ENCODE assay signal across 8 mouse cellular contexts in the genomic region with DNA sequence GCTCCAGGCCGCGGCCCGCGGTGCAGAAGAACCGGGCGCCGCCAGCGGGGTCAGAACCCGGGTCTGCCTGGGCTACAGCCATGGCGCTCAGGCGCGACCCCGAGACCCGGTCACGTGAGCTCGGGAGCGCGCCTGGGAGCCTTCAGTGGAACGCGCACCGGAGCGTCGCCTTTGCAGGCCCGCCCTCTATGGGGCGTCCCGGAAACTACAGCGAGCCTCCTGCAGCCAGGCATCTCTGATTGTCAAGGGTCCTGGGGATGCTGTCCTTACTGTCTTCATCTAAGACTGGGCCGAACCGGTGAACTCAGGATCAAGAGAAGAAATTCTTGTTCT. TPM values are rescaled to one million over a fixed set of nuclear protein-coding genes. Genes with fewer than 3 reads are reported as not detected.
A peak's percentile ranks its signal among the peaks of the same experiment; 100 is the strongest.
DNase-seq lines count a peak whose midpoint lies in the region; ATAC-seq and TF ChIP-seq lines count a peak whose summit lies in the region.

Thumpd2 (minus strand) TSS at position 104 of the 333 bp plus-strand sequence.

- H3K4me3 ChIP-seq in bone marrow macrophage, adult 2 months (ENCODE audit: insufficient read depth, low read length) = peak within 1 kb of the TSS; percentile 95
- peak within 1 kb of the TSS; percentile 85 for H3K4me3 ChIP-seq in embryonic fibroblast, embryonic 13.5 days (ENCODE audit: insufficient read depth, low read length)
- H3K4me3 ChIP-seq in kidney, embryonic 14.5 days (ENCODE audit: low read length) = peak within 1 kb of the TSS; percentile 54
- peak within 1 kb of the TSS; percentile 82 for H3K4me3 ChIP-seq in limb, embryonic 15.5 days

- H3K4me1 ChIP-seq in bone marrow macrophage, adult 2 months (ENCODE audit: control insufficient read depth, insufficient read depth, low read length) = peaks cover 8% of the 10 kb centered on the region
- H3K4me1 ChIP-seq in embryonic fibroblast, embryonic 13.5 days (ENCODE audit: control insufficient read depth, insufficient read depth, low read length) = peaks cover 4% of the 10 kb centered on the region; the same call in 1 of the 2 replicates
- peaks cover 10% of the 10 kb centered on the region for H3K4me1 ChIP-seq in kidney, embryonic 14.5 days (ENCODE audit: control insufficient read depth, insufficient read depth, low read length)
- peaks cover 8% of the 10 kb centered on the region; the same call in 1 of the 2 replicates for H3K4me1 ChIP-seq in limb, embryonic 15.5 days

- H3K9me3 ChIP-seq in kidney, embryonic 14.5 days (ENCODE audit: control insufficient read depth, low read length) = no peaks in the 10 kb centered on the region; the same call in 1 of the 2 replicates
- no peaks in the 10 kb centered on the region for H3K9me3 ChIP-seq in limb, embryonic 15.5 days

- peak within 1 kb of the TSS; percentile 74 for H3K27ac ChIP-seq in bone marrow macrophage, adult 2 months (ENCODE audit: insufficient read depth, low read depth, low read length)
- H3K27ac ChIP-seq in embryonic fibroblast, embryonic 13.5 days (ENCODE audit: insufficient read depth, low read length) = peak within 1 kb of the TSS; percentile 67
- 0 out of 2 replicates have a peak within 1 kb of the TSS, but pooled peaks have one; percentile 24 for H3K27ac ChIP-seq in kidney, embryonic 14.5 days (ENCODE audit: low read depth, low read length)
- H3K27ac ChIP-seq in limb, embryonic 15.5 days = peak within 1 kb of the TSS; percentile 83

- H3K4me2 ChIP-seq in kidney, embryonic 14.5 days (replicated peaks; ENCODE audit: low read depth, low read length) = peak within 1 kb of the TSS; percentile 50
- peak within 1 kb of the TSS; percentile 51 for H3K4me2 ChIP-seq in limb, embryonic 15.5 days

- H3K9ac ChIP-seq in kidney, embryonic 14.5 days (ENCODE audit: low read depth, low read length) = peak within 1 kb of the TSS; percentile 73
- H3K9ac ChIP-seq in limb, embryonic 15.5 days = peak within 1 kb of the TSS; percentile 95

- peak; percentile 93 for DNase-seq in A20 (ENCODE audit: low read depth, low spot score)
- DNase-seq in heart, adult 9 months (ENCODE audit: low spot score in 2 of 2) = peak; percentile 88 to 89
- peak; percentile 55 to 80 for DNase-seq in monocyte, adult 2 months (ENCODE audit: low read depth in 1 of 2, low spot score in 2 of 2)
- DNase-seq in spleen, postnatal 36 days (ENCODE audit: low spot score in 2 of 2) = peak; percentile 82 to 86

- peak; percentile 95 for ATAC-seq in kidney, embryonic 14.5 days (ENCODE audit: low FRiP score, low TSS enrichment)
- ATAC-seq in limb, embryonic 15.5 days (ENCODE audit: insufficient number of reproducible peaks, low FRiP score, low TSS enrichment, low read depth) = peak; percentile 86

- H3K36me3 ChIP-seq in kidney, embryonic 14.5 days (ENCODE audit: control insufficient read depth, insufficient read depth, low read length) = no peaks in the 10 kb centered on the region
- H3K36me3 ChIP-seq in limb, embryonic 15.5 days = no peaks in the 10 kb centered on the region

- H3K27me3 ChIP-seq in kidney, embryonic 14.5 days (ENCODE audit: control insufficient read depth, insufficient read depth, low read length) = no peaks in the 10 kb centered on the region
- H3K27me3 ChIP-seq in limb, embryonic 15.5 days = no peaks in the 10 kb centered on the region

- TF ChIP-seq CTCF in bone marrow macrophage, adult 2 months (IDR thresholded peaks at IDR 0.05; ENCODE audit: low read depth, low read length) = peak; percentile 57
- peak; percentile 71 for TF ChIP-seq CTCF in embryonic fibroblast, embryonic 13.5 days (IDR thresholded peaks at IDR 0.05; ENCODE audit: borderline replicate concordance, insufficient read depth, low read length)

- TF ChIP-seq POLR2A in bone marrow macrophage, adult 2 months (IDR thresholded peaks at IDR 0.05; ENCODE audit: borderline replicate concordance, low read depth, low read length) = no peak
- TF ChIP-seq POLR2A in embryonic fibroblast, embryonic 13.5 days (IDR thresholded peaks at IDR 0.05; ENCODE audit: low read depth, low read length) = peak; percentile 69

- 2% methylated on average over 29 of the region's 29 CpGs for WGBS in kidney, embryonic 14.5 days
- WGBS in limb, embryonic 15.5 days = 1% methylated on average over 29 of the region's 29 CpGs

RNA-seq across cellular contexts. Expression of gene Thumpd2, which starts in this region (rescaled TPM):
- 2.8 and 3.1 TPM in 2 replicates for polyA plus RNA-seq in bone marrow macrophage, adult 2 months (2012; ENCODE audit: insufficient read depth, insufficient read length, missing spikeins)
- polyA plus RNA-seq in embryonic fibroblast, embryonic 13.5 days (2011; ENCODE audit: insufficient read length, low read depth, missing spikeins) = 6.2 and 8.8 TPM in 2 replicates
- polyA plus RNA-seq in kidney, embryonic 14.5 days (2014; fragmentation: Nextera tagmentation; extraction: Ambion mirVana) = 13.1 and 14.3 TPM in 2 replicates
- 14.2 and 14.9 TPM in 2 replicates for polyA plus RNA-seq in limb, embryonic 15.5 days (2015; fragmentation: Nextera tagmentation; extraction: Ambion mirVana)

Comparison
In these comparisons a context has a peak if more than half of its experiments do, and no peak if none do; other contexts are left out.
1. Peak in every context shown above with its lines: DNase-seq, ATAC-seq, H3K4me3 ChIP-seq and H3K27ac ChIP-seq.
2. H3K27ac ChIP-seq: peak in every context shown above with its lines; median percentile 83 in limb, embryonic 15.5 days; 74 in bone marrow macrophage, adult 2 months; 67 in embryonic fibroblast, embryonic 13.5 days; 24 in kidney, embryonic 14.5 days.